Mouse (Mus musculus): ENCODE data around the gene Inka1. TPM values are rescaled to one million over a fixed set of nuclear protein-coding genes. Genes with fewer than 3 reads are reported as not detected.
A peak's percentile ranks its signal among the peaks of the same experiment; 100 is the strongest.

Inka1 gene
- total RNA-seq, 2 experiments from 2014 or later = 4.4 to 4.9 TPM

DNA sequence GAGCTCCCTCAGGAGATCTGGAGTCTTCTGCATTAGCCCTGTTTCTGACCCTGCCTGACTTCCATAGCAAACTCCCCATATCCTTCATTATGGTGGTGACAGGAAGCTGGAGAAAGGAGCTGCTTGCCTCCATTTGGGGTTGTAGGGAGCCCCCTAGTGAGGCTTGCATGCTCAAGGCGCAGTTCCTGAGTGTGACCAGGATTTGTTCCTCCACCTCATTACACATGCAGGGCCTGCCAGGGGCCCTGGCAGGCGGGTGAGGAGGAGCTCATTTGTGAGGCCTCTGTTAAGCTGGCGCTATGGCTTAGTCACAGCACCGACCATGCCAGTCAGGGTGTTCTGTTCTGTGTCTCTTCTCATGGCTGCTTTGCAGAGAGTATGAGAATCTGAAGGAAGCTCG is 23.8 kb downstream of the Inka1 start:
- peak; percentile 69 to 72 for DNase-seq (ENCODE audit: low spot score in 2 of 2)
- intact Hi-C loops (cut with DNase I) = loop anchor here (1.0 to 5.0 kb wide), 3 partner anchors 58 to 105 kb away; partner anchors contain the start of gene Amigo3

- intact Hi-C loops (cut with DNase I) = loop anchor here (5.0 kb wide), 2 partner anchors 91 to 106 kb away; partner anchors contain the start of gene Amigo3
- peak; percentile 85 to 86 for DNase-seq (ENCODE audit: low spot score in 2 of 2)
Observed at GRCm38 (mm10) chr9:107961351-107961762, 24.3 kb downstream of the Inka1 start.

DNA sequence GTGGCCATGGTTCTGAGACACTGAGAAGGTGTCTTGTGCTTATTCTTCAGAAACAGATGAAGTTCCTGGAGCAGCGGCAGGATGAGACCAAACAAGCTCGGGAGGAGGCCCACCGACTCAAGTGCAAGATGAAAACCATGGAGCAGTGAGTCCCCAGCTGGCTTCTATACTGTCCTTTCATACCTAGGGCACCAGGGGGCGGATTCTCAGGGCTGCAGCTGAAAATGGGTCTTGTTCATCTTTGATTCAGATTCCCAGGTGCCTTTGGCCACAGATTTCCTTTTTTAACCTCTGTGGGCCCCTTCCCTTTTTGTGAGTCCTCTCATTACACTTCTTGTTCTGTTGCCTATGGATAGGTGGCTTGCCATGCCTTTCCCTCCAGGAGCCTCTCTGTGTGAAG is 24.8 kb downstream of the Inka1 start:
- intact Hi-C loops (cut with DNase I) = loop anchor here (5.0 kb wide), 2 partner anchors 91 to 106 kb away; partner anchors contain the start of gene Amigo3
- DNase-seq (ENCODE audit: low spot score in 2 of 2) = no peak

DNA sequence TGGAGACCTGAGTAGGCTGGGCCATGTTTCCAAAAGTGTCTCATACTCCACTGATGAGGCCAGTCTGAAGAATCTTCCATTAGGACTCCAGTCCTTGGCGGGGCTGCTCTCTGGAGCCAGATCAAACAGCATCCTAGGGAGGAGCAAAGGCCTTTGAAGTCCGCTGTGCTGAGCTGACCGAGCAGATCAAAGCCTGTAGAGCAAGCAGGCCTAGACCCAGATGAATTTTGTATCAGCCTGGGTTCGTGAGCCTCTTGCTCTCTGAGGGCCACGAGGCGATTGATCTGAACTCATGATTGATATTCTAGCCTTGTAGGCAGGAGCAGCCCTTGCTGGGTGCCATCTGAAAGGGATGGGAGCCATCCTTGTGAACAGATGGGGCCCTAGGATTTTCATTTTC is 25.8 kb downstream of the Inka1 start:
- intact Hi-C loops (cut with DNase I) = loop anchor here (5.0 kb wide), 2 partner anchors 92 to 107 kb away; partner anchors contain the start of gene Amigo3
- no peak for DNase-seq (ENCODE audit: low spot score in 2 of 2)

GRCm38 (mm10) chr9:107957141-107957540 is 28.5 kb downstream of the Inka1 start:
- no peak for DNase-seq (ENCODE audit: low spot score in 2 of 2)
- intact Hi-C loops (cut with DNase I) = no loop called here

DNA sequence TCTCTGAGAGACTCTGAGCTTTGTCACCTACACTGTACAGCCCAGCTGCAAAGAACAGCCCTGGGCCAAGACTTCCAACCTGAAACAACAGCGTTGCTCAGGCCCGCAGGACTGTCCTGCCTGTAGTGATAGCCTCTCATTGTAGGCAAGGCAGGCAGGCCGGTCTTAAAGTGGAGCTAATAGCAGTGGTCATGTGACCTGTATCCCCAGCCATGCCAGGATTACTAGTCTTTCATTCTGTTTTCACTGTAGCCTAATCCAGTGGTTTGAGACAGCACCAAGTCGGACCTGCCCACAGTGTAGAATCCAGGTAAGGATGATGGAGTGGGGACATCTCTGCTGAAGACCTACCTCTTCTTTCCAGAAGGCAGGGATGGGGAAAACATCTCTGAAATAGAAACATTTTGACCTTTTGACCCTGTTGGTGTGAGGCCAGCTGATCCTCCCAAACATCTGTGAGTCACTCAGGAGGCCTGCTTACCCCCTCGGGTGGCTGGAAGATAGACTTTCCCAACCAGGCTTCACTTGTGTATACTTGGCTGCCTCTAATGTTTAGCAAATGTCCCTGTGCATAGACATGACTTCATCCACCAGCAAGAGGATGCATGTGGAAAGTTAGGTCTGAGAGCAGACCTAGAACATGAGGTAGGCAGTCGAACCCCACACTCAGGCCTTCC is 29.9 kb downstream of the Inka1 start:
- no peak for DNase-seq (ENCODE audit: low spot score in 2 of 2)
- intact Hi-C loops (cut with DNase I) = no loop called here

DNA sequence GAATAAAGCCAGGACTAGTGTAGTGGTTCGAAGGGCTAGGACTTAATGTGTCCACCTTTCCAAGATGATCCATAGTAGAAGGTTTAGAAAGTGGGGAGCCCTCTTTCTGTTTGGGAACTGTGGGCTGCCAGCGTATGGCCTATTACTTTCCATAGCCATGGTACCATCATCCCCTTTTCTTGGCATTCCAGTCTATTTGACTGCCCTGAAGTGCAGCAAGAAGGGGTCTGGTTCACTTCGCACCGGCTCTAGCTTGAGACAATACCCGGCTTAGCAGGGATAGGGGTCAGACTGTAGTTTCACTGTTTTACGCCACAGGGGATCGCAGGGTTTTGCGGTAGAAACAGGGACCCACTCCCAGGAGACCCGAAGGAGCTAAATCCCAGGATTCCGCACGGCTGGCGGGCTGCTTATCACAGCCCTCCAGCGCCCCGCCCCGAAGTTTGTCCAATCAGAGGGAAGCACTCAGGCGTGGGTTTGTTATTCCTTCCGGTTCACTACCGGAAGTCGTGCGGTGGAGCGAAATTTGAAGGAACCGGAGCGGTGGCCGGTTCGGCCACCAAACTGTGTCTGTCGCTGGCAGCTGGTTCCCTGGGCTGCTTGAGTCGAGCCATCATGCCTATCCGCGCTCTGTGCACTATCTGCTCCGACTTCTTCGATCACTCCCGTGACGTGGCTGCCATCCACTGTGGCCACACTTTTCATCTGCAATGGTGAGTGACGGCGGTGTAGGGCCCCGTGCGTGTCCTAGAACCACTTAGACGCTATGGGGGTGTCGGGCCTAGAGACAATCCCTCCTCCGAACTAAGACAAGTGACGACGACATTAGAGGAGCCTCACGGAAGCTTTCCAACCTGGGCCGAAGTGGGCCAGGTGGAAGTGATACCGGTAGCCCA is 35.0 kb downstream of the Inka1 start:
- intact Hi-C loops (cut with DNase I) = no loop called here

DNA sequence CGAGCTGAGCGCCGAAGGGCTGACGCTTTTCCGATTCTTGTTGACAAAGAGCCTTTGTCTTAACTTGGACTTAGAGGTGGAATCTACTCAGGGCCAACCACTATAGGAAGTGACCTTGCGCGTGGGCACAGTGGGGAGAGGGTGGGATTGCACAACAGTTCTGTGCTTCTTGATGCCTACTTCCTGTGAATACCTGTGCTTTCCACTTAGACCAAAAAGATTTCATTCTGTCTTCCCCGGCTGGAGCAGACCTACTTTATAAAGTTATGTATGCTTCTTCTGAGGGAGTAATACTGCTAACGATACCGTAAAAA is 35.8 kb downstream of the Inka1 start, which contains the start of gene Traip:
TSS of gene Traip (plus strand) at position 215 of the 314 bp plus-strand sequence.
- no peak for DNase-seq (ENCODE audit: low spot score in 2 of 2)
- intact Hi-C loops (cut with DNase I) = no loop called here

More for the DNA sequence above, 35.0 kb downstream of the Inka1 start:
- peak; percentile 88 to 90 for DNase-seq (ENCODE audit: low spot score in 2 of 2)

- intact Hi-C loops (cut with DNase I) = no loop called here
- no peak for DNase-seq (ENCODE audit: low spot score in 2 of 2)
Observed at GRCm38 (mm10) chr9:107949184-107949921, 36.3 kb downstream of the Inka1 start.

- DNase-seq (ENCODE audit: low spot score in 2 of 2) = no peak
- intact Hi-C loops (cut with DNase I) = no loop called here
Observed at GRCm38 (mm10) chr9:107947241-107948194, 38.2 kb downstream of the Inka1 start.

GRCm38 (mm10) chr9:107936831-107937230 is 48.8 kb downstream of the Inka1 start:
- no peak for DNase-seq (ENCODE audit: low spot score in 2 of 2)
- intact Hi-C loops (cut with DNase I) = no loop called here

DNA sequence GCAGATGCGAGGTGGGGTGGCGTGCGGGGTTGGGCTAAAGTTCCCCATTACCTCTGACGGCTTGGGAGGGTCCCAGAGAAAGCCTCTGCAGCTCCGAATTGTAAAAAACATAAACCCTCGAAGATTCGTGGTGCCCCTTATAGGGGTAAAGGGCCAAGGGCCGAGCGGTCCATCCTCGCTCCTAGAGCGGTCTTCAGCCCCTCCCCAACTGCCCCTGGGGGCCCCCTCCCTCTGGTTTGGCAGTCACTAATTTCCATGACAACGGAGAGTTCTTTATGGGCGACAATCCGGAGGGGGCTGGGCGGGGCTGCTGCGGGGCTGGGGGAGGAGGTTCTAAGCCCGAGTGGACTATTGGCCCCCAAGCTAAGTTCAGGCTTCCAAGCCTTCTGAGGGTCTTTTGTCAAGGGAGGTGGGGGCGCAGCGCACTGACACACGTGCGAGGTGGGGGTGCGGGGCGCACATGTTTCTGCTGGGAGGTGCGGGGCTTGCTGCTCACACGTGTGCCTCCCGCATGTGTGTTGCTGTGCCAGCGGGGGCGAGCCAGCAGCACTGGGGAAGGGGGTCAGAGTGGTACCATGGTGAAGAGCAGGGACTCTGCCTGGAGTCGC is 49.4 kb downstream of the Inka1 start:
- DNase-seq (ENCODE audit: low spot score in 2 of 2) = peak; percentile 65 to 76

GRCm38 (mm10) chr9:107935790-107936214 is 49.9 kb downstream of the Inka1 start:
- peak; percentile 70 to 79 for DNase-seq (ENCODE audit: low spot score in 2 of 2)
- intact Hi-C loops (cut with DNase I) = no loop called here

More for the DNA sequence above, 49.4 kb downstream of the Inka1 start:
- intact Hi-C loops (cut with DNase I) = no loop called here

- intact Hi-C loops (cut with DNase I) = no loop called here
- DNase-seq (ENCODE audit: low spot score in 2 of 2) = no peak
Observed at GRCm38 (mm10) chr9:107935374-107935773, 50.3 kb downstream of the Inka1 start, which contains the start of gene Camkv. Camkv (plus strand) TSS chr9:107935674.
